Mouse (Mus musculus) spleen, postnatal 36 days (tissue): ENCODE data around the gene Hdac4.

ENCODE experiments used
- DNase-seq, 2 experiments: peaks; one replicate each; pipeline ENCODE4 v3.0.0; 2022; ENCODE audit warnings: low spot score in 2 of 2, mixed read lengths in 1 of 2

The Hdac4 gene

GRCm38 (mm10) chr1:92061198-92062073, 134.1 kb downstream of the Hdac4 start:
- no peak for DNase-seq

- DNase-seq: no peak
These were observed 134.9 kb downstream of the Hdac4 start for GRCm38 (mm10) chr1:92060532-92061064.

- DNase-seq: no peak
These were observed 135.9 kb downstream of the Hdac4 start for GRCm38 (mm10) chr1:92059571-92059970.

GRCm38 (mm10) chr1:92058731-92059425, 136.6 kb downstream of the Hdac4 start:
- DNase-seq: peak; percentile 34 to 40

GRCm38 (mm10) chr1:92057068-92057467, 138.4 kb downstream of the Hdac4 start:
- no peak for DNase-seq

- no peak for DNase-seq
These were observed 140.3 kb downstream of the Hdac4 start for GRCm38 (mm10) chr1:92055149-92055548.

- DNase-seq: peak; percentile 65 to 67
These were observed 143.3 kb downstream of the Hdac4 start for GRCm38 (mm10) chr1:92052190-92052589.

- DNase-seq: no peak
These were observed 143.9 kb downstream of the Hdac4 start for GRCm38 (mm10) chr1:92051489-92052062.

- DNase-seq: no peak
These were observed 144.5 kb downstream of the Hdac4 start for GRCm38 (mm10) chr1:92050992-92051391.

- no peak for DNase-seq
These were observed 144.9 kb downstream of the Hdac4 start for GRCm38 (mm10) chr1:92050566-92050965.

GRCm38 (mm10) chr1:92048415-92049354, 146.8 kb downstream of the Hdac4 start:
- DNase-seq: no peak

- no peak for DNase-seq
These were observed 149.8 kb downstream of the Hdac4 start for GRCm38 (mm10) chr1:92045671-92046070.

GRCm38 (mm10) chr1:92044868-92045267, 150.6 kb downstream of the Hdac4 start:
- no peak for DNase-seq

GRCm38 (mm10) chr1:92043989-92044388, 151.5 kb downstream of the Hdac4 start:
- DNase-seq: no peak

- no peak for DNase-seq
These were observed 153.4 kb downstream of the Hdac4 start for GRCm38 (mm10) chr1:92042126-92042525.

- DNase-seq: no peak
These were observed 154.2 kb downstream of the Hdac4 start for GRCm38 (mm10) chr1:92041290-92041689.

- DNase-seq: no peak
These were observed 156.8 kb downstream of the Hdac4 start for GRCm38 (mm10) chr1:92038714-92039113.

GRCm38 (mm10) chr1:92037039-92037438, 158.5 kb downstream of the Hdac4 start:
- DNase-seq: no peak

GRCm38 (mm10) chr1:92035770-92036169, 159.7 kb downstream of the Hdac4 start:
- DNase-seq: no peak

- no peak for DNase-seq
These were observed 161.3 kb downstream of the Hdac4 start for GRCm38 (mm10) chr1:92034247-92034646.

- DNase-seq: no peak
These were observed 162.0 kb downstream of the Hdac4 start for GRCm38 (mm10) chr1:92033463-92033862.
